Mouse (Mus musculus): ENCODE measurements around the gene Crtc1. TPM values are rescaled to one million over a fixed set of nuclear protein-coding genes. Genes with fewer than 3 reads are reported as not detected.
A peak's percentile ranks its signal among the peaks of the same experiment; 100 is the strongest.

The Crtc1 gene
- polyA plus RNA-seq, 1 experiment from 2014 or later = 13.6 TPM

- Histone ChIP-seq H3K27me3 (ENCODE audit: insufficient read depth, low read length) (no peaks in the 10 kb centered on the region), H3K36me3 (ENCODE audit: insufficient read depth, low read length) (no peaks in the 10 kb centered on the region), H3K4me1 (replicated peaks; ENCODE audit: insufficient read depth, low read length) (no peaks in the 10 kb centered on the region), H3K4me2 (ENCODE audit: low read length) (no peak overlapping the region), H3K9ac (ENCODE audit: low read depth, low read length) (no peak overlapping the region), H3K9me3 (replicated peaks; ENCODE audit: low read length) (no peaks in the 10 kb centered on the region), H3K27ac (no peak overlapping the region), H3K4me3 (replicated peaks; ENCODE audit: low read depth, low read length) (no peak overlapping the region)
- ATAC-seq (replicated peaks; ENCODE audit: low FRiP score, low read depth) = no peak
- 81% methylated on average over 2 of the region's 2 CpGs for WGBS
- no peak for TF ChIP-seq CTCF (IDR thresholded peaks at IDR 0.05; ENCODE audit: low read depth)
- DNase-seq (ENCODE audit: low spot score) = no peak
Measured at GRCm38 (mm10) chr8:70422722-70423121, 16.7 kb downstream of the Crtc1 start.

- no peak overlapping the region for H3K4me2 ChIP-seq (ENCODE audit: low read length)
- ATAC-seq (replicated peaks; ENCODE audit: low FRiP score, low read depth) (no peak), DNase-seq (ENCODE audit: low spot score) (no peak)
- H3K9ac ChIP-seq (ENCODE audit: low read depth, low read length) = no peak overlapping the region
- H3K27me3 ChIP-seq (ENCODE audit: insufficient read depth, low read length) = no peaks in the 10 kb centered on the region
- no peak overlapping the region for H3K4me3 ChIP-seq (replicated peaks; ENCODE audit: low read depth, low read length)
- H3K27ac ChIP-seq = no peak overlapping the region
- H3K36me3 ChIP-seq (ENCODE audit: insufficient read depth, low read length) = no peaks in the 10 kb centered on the region
- H3K4me1 ChIP-seq (replicated peaks; ENCODE audit: insufficient read depth, low read length) = no peaks in the 10 kb centered on the region
- H3K9me3 ChIP-seq (replicated peaks; ENCODE audit: low read length) = no peaks in the 10 kb centered on the region
- WGBS = 53% methylated on average over 18 of the region's 18 CpGs
- no peak for TF ChIP-seq CTCF (IDR thresholded peaks at IDR 0.05; ENCODE audit: low read depth)
Measured at GRCm38 (mm10) chr8:70421349-70422104, 17.9 kb downstream of the Crtc1 start.

- TF ChIP-seq CTCF (IDR thresholded peaks at IDR 0.05; ENCODE audit: low read depth) = no peak
- Histone ChIP-seq H3K36me3 (ENCODE audit: insufficient read depth, low read length) (no peaks in the 10 kb centered on the region), H3K27ac (no peak overlapping the region), H3K9me3 (replicated peaks; ENCODE audit: low read length) (no peaks in the 10 kb centered on the region), H3K4me1 (replicated peaks; ENCODE audit: insufficient read depth, low read length) (no peaks in the 10 kb centered on the region; the same call in 1 of the 2 replicates), H3K4me2 (ENCODE audit: low read length) (no peak overlapping the region), H3K4me3 (replicated peaks; ENCODE audit: low read depth, low read length) (no peak overlapping the region), H3K27me3 (ENCODE audit: insufficient read depth, low read length) (no peaks in the 10 kb centered on the region), H3K9ac (ENCODE audit: low read depth, low read length) (no peak overlapping the region)
- no peak for ATAC-seq (replicated peaks; ENCODE audit: low FRiP score, low read depth)
- no peak for DNase-seq (ENCODE audit: low spot score)
- WGBS = 79% methylated on average over 11 of the region's 11 CpGs
Measured at GRCm38 (mm10) chr8:70419879-70420643, 19.3 kb downstream of the Crtc1 start.

GRCm38 (mm10) chr8:70418954-70419353 lies 20.4 kb downstream of the Crtc1 start:
- WGBS = 40% methylated on average over 14 of the region's 14 CpGs

GRCm38 (mm10) chr8:70417914-70418313 lies 21.5 kb downstream of the Crtc1 start:
- no peak overlapping the region for H3K27ac ChIP-seq
- no peaks in the 10 kb centered on the region for H3K36me3 ChIP-seq (ENCODE audit: insufficient read depth, low read length)
- no peaks in the 10 kb centered on the region for H3K27me3 ChIP-seq (ENCODE audit: insufficient read depth, low read length)
- H3K4me1 ChIP-seq (replicated peaks; ENCODE audit: insufficient read depth, low read length) = no peaks in the 10 kb centered on the region; the same call in 1 of the 2 replicates
- no peak for TF ChIP-seq CTCF (IDR thresholded peaks at IDR 0.05; ENCODE audit: low read depth)
- ATAC-seq (replicated peaks; ENCODE audit: low FRiP score, low read depth) = no peak
- no peaks in the 10 kb centered on the region for H3K9me3 ChIP-seq (replicated peaks; ENCODE audit: low read length)
- H3K4me3 ChIP-seq (replicated peaks; ENCODE audit: low read depth, low read length) = no peak overlapping the region
- 47% methylated on average over 10 of the region's 10 CpGs for WGBS
- no peak overlapping the region for H3K4me2 ChIP-seq (ENCODE audit: low read length)
- DNase-seq (ENCODE audit: low spot score) = peak; percentile 15
- no peak overlapping the region for H3K9ac ChIP-seq (ENCODE audit: low read depth, low read length)

More at GRCm38 (mm10) chr8:70418954-70419353, 20.4 kb downstream of the Crtc1 start:
- no peak overlapping the region for H3K9ac ChIP-seq (ENCODE audit: low read depth, low read length)
- no peaks in the 10 kb centered on the region for H3K27me3 ChIP-seq (ENCODE audit: insufficient read depth, low read length)
- ATAC-seq (replicated peaks; ENCODE audit: low FRiP score, low read depth) (0 out of 2 replicates have a peak, but pooled peaks have one; percentile 36), DNase-seq (ENCODE audit: low spot score) (peak; percentile 54)
- H3K4me3 ChIP-seq (replicated peaks; ENCODE audit: low read depth, low read length) = no peak overlapping the region
- no peak overlapping the region for H3K27ac ChIP-seq
- H3K4me2 ChIP-seq (ENCODE audit: low read length) = no peak overlapping the region
- TF ChIP-seq CTCF (IDR thresholded peaks at IDR 0.05; ENCODE audit: low read depth) = no peak
- H3K9me3 ChIP-seq (replicated peaks; ENCODE audit: low read length) = no peaks in the 10 kb centered on the region
- no peaks in the 10 kb centered on the region for H3K36me3 ChIP-seq (ENCODE audit: insufficient read depth, low read length)
- H3K4me1 ChIP-seq (replicated peaks; ENCODE audit: insufficient read depth, low read length) = no peaks in the 10 kb centered on the region; the same call in 1 of the 2 replicates

- 57% methylated on average over 6 of the region's 6 CpGs for WGBS
- H3K9ac ChIP-seq (ENCODE audit: low read depth, low read length) = no peak overlapping the region
- no peak overlapping the region for H3K4me2 ChIP-seq (ENCODE audit: low read length)
- DNase-seq (ENCODE audit: low spot score) (no peak), ATAC-seq (replicated peaks; ENCODE audit: low FRiP score, low read depth) (no peak)
- H3K36me3 ChIP-seq (ENCODE audit: insufficient read depth, low read length) = no peaks in the 10 kb centered on the region
- H3K4me1 ChIP-seq (replicated peaks; ENCODE audit: insufficient read depth, low read length) = no peaks in the 10 kb centered on the region; the same call in 1 of the 2 replicates
- no peaks in the 10 kb centered on the region for H3K27me3 ChIP-seq (ENCODE audit: insufficient read depth, low read length)
- H3K27ac ChIP-seq = no peak overlapping the region
- no peak overlapping the region for H3K4me3 ChIP-seq (replicated peaks; ENCODE audit: low read depth, low read length)
- no peaks in the 10 kb centered on the region for H3K9me3 ChIP-seq (replicated peaks; ENCODE audit: low read length)
- TF ChIP-seq CTCF (IDR thresholded peaks at IDR 0.05; ENCODE audit: low read depth) = no peak
Measured at GRCm38 (mm10) chr8:70416941-70417340, 22.4 kb downstream of the Crtc1 start.

Data from kidney, postnatal 0 days (tissue).